Mouse (Mus musculus) forebrain, postnatal 0 days (tissue): ENCODE results near the gene Scrg1. TPM values are rescaled to one million over a fixed set of nuclear protein-coding genes. Genes with fewer than 3 reads are reported as not detected.

Experiments used
- ATAC-seq: fragments of 200-750 bp; cut with Nextera tagmentation; 2 replicates; pipeline ENCODE4 v1.8.0; 2017; ENCODE audit warnings: mild to moderate bottlenecking, moderate library complexity
- DNase-seq: peaks from one replicate; pipeline ENCODE4 v3.0.0-alpha.2; 2015
- H3K27ac ChIP-seq: fragments of 300-500 bp; sonication (generic); 2 replicates; pipeline ENCODE4 v1.5.1; 2014; ENCODE audit warnings: low read depth, mild to moderate bottlenecking, antibody characterized with exemption, low read length, moderate library complexity, mixed read lengths
- H3K27me3 ChIP-seq: fragments of 300-500 bp; sonication (generic); 2 replicates; pipeline ENCODE4 v1.6.1; 2014; ENCODE audit warnings: mild to moderate bottlenecking, low read length, mixed read lengths; ENCODE audit not compliant: insufficient read depth
- H3K36me3 ChIP-seq: fragments of 300-500 bp; sonication (generic); 2 replicates; pipeline ENCODE4 v1.6.1; 2014; ENCODE audit warnings: mild to moderate bottlenecking, moderate library complexity; ENCODE audit not compliant: insufficient read depth
- H3K4me1 ChIP-seq: fragments of 300-500 bp; sonication (generic); 2 replicates; pipeline ENCODE4 v1.6.1; 2014; ENCODE audit warnings: antibody characterized with exemption; ENCODE audit not compliant: insufficient read depth
- H3K4me2 ChIP-seq: fragments of 300-500 bp; sonication (generic); 2 replicates; pipeline ENCODE4 v1.6.1; 2014; ENCODE audit warnings: low read depth, mild to moderate bottlenecking, moderate library complexity
- H3K4me3 ChIP-seq: fragments of 300-500 bp; sonication (generic); 2 replicates; pipeline ENCODE4 v1.5.1; 2014; ENCODE audit warnings: low read depth, low read length, mixed read lengths
- H3K9ac ChIP-seq: fragments of 300-500 bp; sonication (generic); 2 replicates; pipeline ENCODE4 v1.6.1; 2014; ENCODE audit warnings: mild to moderate bottlenecking
- H3K9me3 ChIP-seq: fragments of 300-500 bp; sonication (generic); 2 replicates; pipeline ENCODE4 v1.6.1; 2016; ENCODE audit warnings: low read length
- CTCF ChIP-seq: sonication (generic); IDR thresholded peaks from 2 replicates; pipeline ENCODE4 v1.5.1; 2016; ENCODE audit warnings: antibody characterized with exemption, control low read depth, low read depth
- WGBS: fragments of 180-500 bp; shearing (Covaris S2); extraction: QIAGEN DNeasy Blood & Tissue Kit; methylation state at CpG from one replicate; pipeline ENCODE4 v1.1.7; 2014; 5-methylcytosine and 5-hydroxymethylcytosine counted together
- polyA plus RNA-seq: library from polyadenylated mRNA; unstranded; fragments of >200 nt; fragmentation: Nextera tagmentation; extraction: Ambion mirVana; gene quantifications from 2 replicates; pipeline ENCODE4 v1.2.1, GENCODE M21; 2015
- total RNA-seq: library from RNA; depleted of rRNA; stranded (reverse); fragments of >200 nt; gene quantifications from 2 replicates; pipeline ENCODE4 v1.2.3, GENCODE M21; 2014; rRNA removed

The Scrg1 gene
- total RNA-seq (15.4 and 20.4 TPM in 2 replicates), polyA plus RNA-seq (39.8 and 44.4 TPM in 2 replicates)

DNA sequence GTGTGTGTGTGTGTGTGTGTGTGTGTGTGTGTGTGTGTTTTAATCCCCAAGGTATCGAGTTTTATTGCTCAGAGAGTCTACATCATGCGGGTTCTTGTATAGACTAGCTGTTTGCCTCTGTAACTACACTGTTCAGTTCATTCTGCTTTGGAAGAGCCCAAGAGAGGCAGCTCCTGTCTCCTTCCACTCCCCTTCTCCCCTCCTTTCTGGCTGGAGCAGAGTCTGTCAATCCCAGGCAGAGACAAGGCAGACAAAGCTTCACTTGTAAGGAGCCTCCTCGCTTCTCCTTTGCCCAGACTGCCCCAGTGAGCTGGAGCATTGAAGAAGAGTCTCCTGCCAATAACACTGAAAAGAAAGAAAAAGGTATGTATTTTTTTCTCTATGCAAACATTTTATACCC lies at the start of gene Scrg1:
Scrg1 (plus strand) TSS at position 159 of the 400 bp plus-strand sequence.
- no peaks in the 10 kb centered on the region for H3K36me3 ChIP-seq
- no peak for TF ChIP-seq CTCF

DNA sequence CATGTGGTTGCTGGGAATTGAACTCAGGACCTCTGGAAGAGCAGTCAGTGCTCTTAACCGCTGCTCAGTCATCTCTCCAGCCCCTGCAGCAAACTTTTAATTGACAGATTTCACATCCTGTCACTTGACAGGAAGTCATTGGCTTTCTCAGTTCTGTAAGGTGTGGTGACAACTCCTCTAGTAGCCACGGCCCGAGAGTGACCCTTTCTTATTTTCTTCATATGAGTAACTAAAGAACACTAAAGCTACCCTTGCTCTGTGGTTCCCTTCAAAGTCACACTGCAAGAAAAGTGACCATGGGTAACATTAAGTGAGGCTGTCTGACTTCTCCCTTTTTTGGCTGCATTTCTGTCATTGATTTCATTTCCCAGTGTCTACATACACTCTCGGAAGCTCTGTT lies 49.4 kb upstream of the Scrg1 start:
- Histone ChIP-seq H3K36me3 (no peaks in the 10 kb centered on the region), H3K9me3 (no peaks in the 10 kb centered on the region), H3K4me1 (peaks cover 7% of the 10 kb centered on the region), H3K4me3 (no peak overlapping the region), H3K9ac (no peak overlapping the region), H3K27ac (no peak overlapping the region), H3K4me2 (no peak overlapping the region), H3K27me3 (no peaks in the 10 kb centered on the region)
- ATAC-seq (no peak), DNase-seq (no peak)
- TF ChIP-seq CTCF, result no peak
- WGBS, result 91% methylated on average over 4 of the region's 4 CpGs

More for the DNA sequence above, at the start of gene Scrg1:
- Histone ChIP-seq H3K4me3 (peak within 1 kb of the TSS; percentile 11), H3K27ac (peak within 1 kb of the TSS; percentile 64), H3K9ac (no peak within 1 kb of the TSS), H3K9me3 (no peaks in the 10 kb centered on the region), H3K27me3 (no peaks in the 10 kb centered on the region), H3K4me2 (peak within 1 kb of the TSS; percentile 37), H3K4me1 (no peaks in the 10 kb centered on the region)
- DNase-seq (peak; percentile 11), ATAC-seq (peak; percentile 85)
- 57% methylated on average over 3 of the region's 3 CpGs for WGBS

DNA sequence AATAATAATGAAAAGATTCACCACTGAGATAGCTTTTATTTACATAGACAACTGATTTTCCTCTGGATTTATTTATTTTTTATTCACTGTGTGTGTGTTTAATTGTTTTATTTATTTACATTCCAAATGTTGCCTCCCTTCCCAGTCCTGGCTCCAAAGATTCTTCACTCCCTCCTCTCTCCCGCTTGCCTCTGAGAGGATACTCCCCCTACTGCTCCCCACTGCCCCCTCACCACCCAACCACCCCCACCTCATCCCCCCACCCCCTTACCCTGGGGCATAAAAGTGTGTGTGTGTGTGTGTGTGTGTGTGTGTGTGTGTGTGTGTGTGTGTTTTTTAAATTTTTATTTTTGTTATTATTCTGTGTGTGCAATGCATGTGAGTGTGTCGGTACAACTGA lies 46.4 kb upstream of the Scrg1 start:
- DNase-seq (no peak), ATAC-seq (no peak)
- Histone ChIP-seq H3K9ac (no peak overlapping the region), H3K4me1 (peaks cover 7% of the 10 kb centered on the region), H3K4me2 (no peak overlapping the region), H3K4me3 (no peak overlapping the region), H3K36me3 (no peaks in the 10 kb centered on the region), H3K27ac (no peak overlapping the region), H3K9me3 (no peaks in the 10 kb centered on the region), H3K27me3 (no peaks in the 10 kb centered on the region)
- no peak for TF ChIP-seq CTCF
- 33% methylated on average over 2 of the region's 2 CpGs for WGBS

DNA sequence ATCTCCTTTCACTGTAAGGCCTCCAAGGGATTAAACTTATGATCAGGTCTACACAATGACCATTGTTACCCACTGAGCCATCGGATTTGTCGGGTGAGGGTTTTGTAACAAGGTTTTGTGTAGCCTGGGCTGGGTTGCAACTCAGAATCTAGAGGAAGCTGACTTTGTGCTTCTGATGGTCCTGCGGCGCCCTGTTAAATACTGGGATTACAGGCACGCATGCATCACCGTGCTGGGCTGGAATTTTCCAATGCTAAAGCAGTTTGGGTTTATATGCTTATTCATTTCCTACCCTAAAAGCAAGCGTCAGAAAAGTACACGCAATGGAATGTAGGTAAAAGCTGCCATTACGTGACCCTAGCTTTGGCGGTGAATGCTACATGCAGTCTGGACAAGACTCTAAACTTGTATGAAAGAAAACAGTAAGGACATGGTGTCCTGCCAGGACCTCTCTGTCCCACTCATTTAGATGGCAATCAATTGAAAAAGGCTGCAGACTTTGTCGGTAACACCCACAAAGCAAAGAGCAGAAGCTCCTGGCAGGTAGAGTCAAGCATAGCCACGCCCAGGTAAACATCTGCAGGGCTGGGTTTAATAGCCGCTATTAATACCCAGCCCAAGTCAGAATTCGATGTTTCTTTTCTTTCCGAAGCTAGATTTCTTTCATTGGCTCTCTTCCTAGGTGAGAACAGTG lies 45.8 kb upstream of the Scrg1 start:
- Histone ChIP-seq H3K36me3 (no peaks in the 10 kb centered on the region), H3K4me3 (peak overlapping the region; percentile 19), H3K27me3 (no peaks in the 10 kb centered on the region), H3K27ac (no peak overlapping the region), H3K4me1 (peaks cover 7% of the 10 kb centered on the region), H3K4me2 (peak overlapping the region; percentile 40), H3K9me3 (no peaks in the 10 kb centered on the region), H3K9ac (peak overlapping the region; percentile 25; the same call in 1 of the 2 replicates)
- TF ChIP-seq CTCF, result no peak
- DNase-seq, result peak; percentile 21
- ATAC-seq, result peak; percentile 30
- 11% methylated on average over 15 of the region's 15 CpGs for WGBS

DNA sequence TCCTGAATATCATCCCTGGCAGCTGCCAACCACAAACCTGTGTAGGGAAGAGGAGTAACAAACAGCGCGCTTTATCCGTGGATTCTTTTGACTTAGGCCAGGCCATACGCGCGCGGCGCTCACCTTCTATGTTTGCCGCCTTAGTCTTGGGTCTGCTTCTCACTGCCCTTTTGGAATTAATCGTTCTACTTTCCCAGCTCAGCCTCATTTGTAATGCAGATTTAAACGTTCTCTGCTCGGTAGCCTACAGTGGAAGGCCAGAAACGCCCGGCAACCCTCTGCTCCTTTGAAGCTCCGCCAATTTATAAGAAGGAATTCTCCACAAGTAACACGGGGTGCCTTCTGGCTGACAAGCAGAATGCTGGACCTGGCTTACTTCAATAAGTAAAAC lies 45.3 kb upstream of the Scrg1 start:
- Histone ChIP-seq H3K4me2 (peak overlapping the region; percentile 40), H3K4me1 (peaks cover 7% of the 10 kb centered on the region), H3K36me3 (no peaks in the 10 kb centered on the region), H3K9me3 (no peaks in the 10 kb centered on the region), H3K27me3 (no peaks in the 10 kb centered on the region), H3K27ac (no peak overlapping the region), H3K4me3 (peak overlapping the region; percentile 19), H3K9ac (peak overlapping the region; percentile 25; the same call in 1 of the 2 replicates)
- peak; percentile 60 for DNase-seq
- WGBS, result 8% methylated on average over 16 of the region's 16 CpGs
- TF ChIP-seq CTCF, result no peak
- ATAC-seq, result peak; percentile 77

DNA sequence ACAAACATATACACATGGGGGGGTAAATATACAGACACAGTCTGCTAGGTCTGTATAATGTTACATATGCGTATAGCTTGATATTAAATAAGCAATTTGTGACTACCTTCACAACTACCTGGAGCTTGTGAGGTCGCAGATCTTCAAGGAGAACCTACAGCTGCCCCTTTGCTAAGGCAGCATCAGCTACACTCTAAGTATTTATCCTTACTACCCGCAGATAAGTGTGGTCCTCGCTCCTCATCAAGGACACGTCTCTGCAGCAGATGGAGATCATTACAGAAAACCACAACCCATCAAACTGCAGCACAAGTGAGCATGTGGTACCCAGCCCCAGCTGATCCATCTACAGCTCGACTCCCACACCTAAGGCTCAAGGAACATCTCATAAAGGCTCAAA lies 44.4 kb upstream of the Scrg1 start:
- DNase-seq (no peak), ATAC-seq (no peak)
- Histone ChIP-seq H3K9ac (no peak overlapping the region), H3K9me3 (no peaks in the 10 kb centered on the region), H3K4me1 (peaks cover 7% of the 10 kb centered on the region), H3K4me3 (no peak overlapping the region), H3K27ac (no peak overlapping the region), H3K36me3 (no peaks in the 10 kb centered on the region), H3K4me2 (no peak overlapping the region), H3K27me3 (no peaks in the 10 kb centered on the region)
- TF ChIP-seq CTCF, result no peak
- 83% methylated on average over 6 of the region's 6 CpGs for WGBS

DNA sequence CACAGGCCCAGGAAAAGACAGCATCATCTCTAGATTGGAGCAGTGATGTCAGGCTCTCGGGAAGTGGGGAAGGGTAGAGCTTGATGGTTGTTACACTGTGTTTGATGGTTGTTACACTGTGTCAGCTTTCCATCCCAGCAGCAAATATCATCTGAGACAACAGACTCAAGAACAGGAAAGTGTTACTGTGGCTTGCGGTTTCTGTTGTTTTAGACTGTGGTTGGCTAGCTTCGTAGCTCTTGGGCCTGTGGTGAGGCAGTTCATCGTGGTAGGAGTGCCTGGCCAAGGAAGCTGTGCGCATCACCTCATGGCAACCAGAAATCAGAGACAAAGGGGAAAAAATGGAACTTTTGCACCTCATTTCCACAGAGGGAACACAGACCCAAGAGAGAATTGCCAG lies 38.9 kb upstream of the Scrg1 start:
- no peaks in the 10 kb centered on the region for H3K27me3 ChIP-seq
- no peak overlapping the region for H3K9ac ChIP-seq
- no peaks in the 10 kb centered on the region for H3K4me1 ChIP-seq
- ATAC-seq, result no peak
- no peak for TF ChIP-seq CTCF
- no peaks in the 10 kb centered on the region for H3K36me3 ChIP-seq
- H3K9me3 ChIP-seq, result no peaks in the 10 kb centered on the region
- H3K27ac ChIP-seq, result no peak overlapping the region
- no peak overlapping the region for H3K4me3 ChIP-seq
- 98% methylated on average over 5 of the region's 5 CpGs for WGBS
- DNase-seq, result no peak
- H3K4me2 ChIP-seq, result no peak overlapping the region
